Mouse (Mus musculus) gastrocnemius, adult 18-20 months (tissue): ENCODE results near the gene Pla2g5. TPM values are rescaled to one million over a fixed set of nuclear protein-coding genes. Genes with fewer than 3 reads are reported as not detected.

Experiments used
- DNase-seq: peaks from one replicate; pipeline ENCODE4 v3.0.0; 2021; ENCODE audit warnings: low spot score
- total RNA-seq, 2 experiments: library from RNA; stranded (reverse); gene quantifications; 2 replicates each; pipeline ENCODE4 v1.2.3; 2021

Pla2g5 gene
- total RNA-seq, 2 experiments from 2014 or later: 1.6 to 5.4 TPM

DNA sequence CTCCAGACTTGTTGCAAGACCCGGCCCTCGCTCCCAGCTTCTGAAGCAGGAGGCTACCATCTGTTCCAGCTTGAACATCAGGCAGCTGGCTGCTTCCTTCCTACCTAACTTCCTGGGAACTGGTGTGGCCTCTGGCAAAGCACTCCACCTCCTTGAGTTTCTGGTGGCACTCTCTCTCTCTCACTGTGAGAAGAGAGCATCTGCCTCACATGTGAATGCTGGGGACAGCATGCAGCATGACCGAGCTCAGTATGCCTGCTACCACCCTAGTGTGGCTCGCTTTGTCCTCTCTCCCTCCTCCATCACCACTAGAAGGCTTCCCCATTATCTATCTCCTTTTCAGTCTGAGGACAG lies 66.1 kb downstream of the Pla2g5 start:
- no peak for DNase-seq

DNA sequence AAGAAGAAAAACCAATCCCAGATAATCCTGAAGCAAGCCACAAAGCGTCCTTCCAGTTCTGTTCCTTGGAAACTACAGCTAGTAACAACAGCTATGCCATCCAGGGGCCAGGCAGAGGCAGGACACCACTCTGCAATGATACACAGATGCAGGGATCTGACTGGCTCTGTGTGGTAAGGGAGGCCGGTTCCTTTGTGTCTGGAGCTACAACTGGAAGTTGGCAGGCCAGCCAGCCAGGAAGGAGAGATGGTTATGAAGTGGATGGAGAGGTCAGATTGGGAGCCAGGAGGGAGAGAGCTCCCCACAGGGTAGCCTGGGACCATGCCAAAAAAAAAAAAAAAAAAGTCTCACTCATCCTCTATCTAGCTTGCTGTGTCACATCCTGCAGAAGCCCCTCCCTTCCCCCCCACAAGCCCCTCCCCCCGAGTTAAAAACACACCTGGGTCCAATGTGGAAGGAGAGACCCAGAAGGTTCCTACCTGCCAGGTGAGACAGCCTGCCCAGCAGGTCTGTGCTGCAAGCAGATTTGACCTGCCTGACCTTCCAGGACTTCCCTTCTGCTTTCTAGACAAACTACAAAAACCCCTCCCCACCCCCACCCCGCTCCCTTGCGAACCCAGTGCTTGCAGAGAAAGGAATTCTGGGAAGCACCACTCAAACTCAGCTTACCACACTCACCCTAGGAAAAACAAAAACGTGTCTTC lies 66.6 kb downstream of the Pla2g5 start:
- no peak for DNase-seq

DNA sequence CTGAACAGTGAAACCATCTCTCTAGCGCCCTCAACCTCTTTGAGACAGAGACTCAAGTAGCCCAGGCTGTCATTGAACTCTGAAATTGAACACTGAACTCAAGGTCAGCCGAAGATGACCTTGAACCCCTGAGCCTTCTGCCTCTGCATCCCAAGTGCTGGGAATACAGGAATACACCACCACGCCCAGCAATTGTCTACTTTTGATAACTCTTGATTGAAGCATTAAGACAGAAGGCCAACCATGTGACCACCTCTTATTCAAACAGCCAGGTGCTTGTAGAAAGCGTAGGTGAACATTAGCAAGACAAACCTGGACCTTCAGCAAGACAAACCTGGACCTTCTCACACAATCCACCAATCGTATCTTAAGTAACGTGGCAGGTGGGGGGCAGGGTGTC lies 68.9 kb downstream of the Pla2g5 start:
- no peak for DNase-seq

DNA sequence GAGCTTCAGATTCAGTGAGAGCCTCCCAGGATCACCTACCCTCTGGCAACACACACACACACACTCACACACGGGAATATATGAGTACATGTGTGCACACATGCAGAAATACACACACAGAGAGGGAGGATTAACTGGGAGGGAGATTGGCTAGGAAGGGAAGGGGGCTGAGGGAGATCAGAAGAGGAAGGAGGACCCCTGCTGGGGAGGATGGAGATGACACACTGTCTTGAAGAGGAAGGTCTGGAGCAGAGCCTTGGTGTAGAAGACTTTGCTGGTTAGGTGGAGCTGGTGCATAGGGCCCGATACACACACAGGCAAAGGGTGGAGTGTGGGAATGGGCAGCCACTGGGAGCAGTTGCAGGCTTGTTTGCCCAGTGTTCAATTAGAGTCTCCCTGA lies 70.0 kb downstream of the Pla2g5 start:
- peak; percentile 48 for DNase-seq

DNA sequence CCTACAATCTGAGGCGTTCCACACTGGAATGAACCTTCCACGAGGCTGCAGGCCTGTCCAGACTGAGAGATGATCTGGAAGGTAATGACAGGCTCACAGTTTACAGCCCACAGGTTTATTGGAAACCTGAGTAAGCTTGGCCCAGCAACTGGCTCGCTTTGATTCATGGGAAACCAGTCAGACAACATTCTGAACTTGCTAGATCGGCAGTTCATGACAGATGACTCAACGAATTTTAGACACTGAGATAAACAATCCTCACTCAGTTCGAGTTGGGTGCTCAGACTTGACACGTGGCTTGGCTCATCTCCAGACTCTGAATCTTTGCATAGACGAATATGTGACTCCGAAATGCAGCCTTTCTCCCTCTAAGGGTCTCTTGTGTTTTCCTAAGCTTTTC lies 70.7 kb downstream of the Pla2g5 start:
- DNase-seq: peak; percentile 43

DNA sequence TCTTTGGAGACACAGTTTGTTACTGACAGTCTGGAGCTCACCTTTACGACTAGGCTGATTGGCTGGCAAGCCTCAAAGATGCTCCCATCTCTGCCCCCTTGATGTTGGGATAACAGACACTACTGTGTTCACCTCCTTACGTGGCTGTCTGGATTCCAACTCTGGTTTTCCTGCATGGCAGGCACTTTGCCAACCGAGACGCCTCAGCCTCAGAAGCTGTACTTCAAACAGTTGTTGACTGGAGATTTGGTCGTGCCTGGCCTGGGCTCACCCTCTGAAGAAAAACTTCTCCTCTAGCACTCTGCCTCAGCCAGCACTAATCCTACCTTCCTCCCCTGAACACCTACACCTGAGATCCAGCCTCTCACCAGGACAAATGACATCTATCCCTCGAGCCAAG lies 71.8 kb downstream of the Pla2g5 start:
- DNase-seq: no peak

DNA sequence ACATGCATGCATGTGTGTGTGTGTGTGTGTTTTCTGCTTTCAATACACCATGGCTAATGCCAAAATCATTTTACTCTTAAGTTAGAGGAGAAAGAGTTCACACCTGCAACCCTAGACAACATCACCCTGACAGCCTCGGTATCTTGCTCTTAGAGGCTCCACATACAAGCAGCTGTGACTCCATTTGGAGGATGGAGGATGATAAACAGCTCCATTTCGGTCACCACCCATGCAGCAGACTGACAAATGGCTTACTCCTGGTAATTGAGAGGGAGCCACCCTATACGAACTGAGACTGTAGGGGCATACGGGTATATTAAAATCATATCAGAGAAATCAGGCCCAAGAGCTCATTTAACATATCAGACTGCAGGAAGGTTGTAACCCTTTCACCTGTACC lies 74.9 kb downstream of the Pla2g5 start:
- no peak for DNase-seq

DNA sequence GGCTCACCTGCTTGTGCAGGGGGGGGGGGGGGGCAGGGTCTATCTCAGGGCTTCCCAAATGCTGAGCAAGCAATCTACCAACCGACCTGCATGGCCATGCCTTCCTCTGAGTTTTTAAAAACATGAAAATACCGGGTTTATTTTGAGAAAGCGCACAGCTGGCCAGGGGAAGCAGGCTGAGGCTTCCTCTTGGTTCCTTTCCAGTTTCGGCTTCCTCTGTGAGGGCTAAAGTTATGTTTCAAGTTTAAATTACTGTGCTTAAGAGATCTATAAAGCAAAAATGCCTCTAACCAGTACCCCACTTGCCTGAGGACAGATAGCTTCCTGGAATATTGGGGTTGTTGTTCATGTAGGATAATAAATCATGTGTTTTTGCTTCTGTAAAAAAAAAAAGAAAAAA lies 77.1 kb downstream of the Pla2g5 start:
- DNase-seq: peak; percentile 31

DNA sequence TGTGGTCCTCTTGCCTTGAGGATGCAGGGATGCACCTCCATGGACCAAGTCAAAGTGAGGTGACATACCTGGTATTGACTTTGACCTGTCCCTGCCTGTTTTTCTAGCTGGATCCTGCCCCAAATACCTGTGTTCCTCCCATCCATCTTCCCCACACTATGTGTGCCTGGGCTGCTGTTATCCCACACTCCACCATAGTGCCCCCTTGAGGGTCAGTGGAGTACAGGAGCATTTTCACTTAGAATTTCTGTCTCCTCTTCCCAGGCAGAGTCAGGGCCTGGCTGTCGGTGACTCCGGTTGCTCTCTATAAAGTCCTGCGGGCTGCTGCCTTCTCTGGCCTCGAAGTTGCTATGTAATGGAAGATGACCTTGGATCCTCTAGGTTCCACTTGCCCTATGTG lies 77.6 kb downstream of the Pla2g5 start:
- no peak for DNase-seq

DNA sequence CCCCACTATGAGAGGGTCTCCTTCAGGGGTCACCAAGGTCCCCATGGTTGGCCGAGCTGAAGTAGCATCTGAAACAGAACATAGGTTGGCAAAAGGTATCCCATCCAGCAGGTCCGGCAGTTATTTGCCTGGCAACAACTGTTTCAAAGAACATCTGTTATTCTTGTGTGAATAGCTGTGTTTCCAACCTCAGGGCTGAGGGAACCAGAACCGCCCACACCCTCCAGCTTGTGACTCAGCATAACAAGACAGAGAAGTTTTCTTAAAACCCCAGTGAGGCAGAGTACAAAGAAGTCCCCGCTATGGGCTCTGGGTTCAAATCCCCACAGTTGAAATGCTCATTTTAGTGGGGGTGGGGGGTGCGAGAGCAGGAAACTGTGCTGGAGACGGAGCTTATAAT lies 81.2 kb downstream of the Pla2g5 start:
- peak; percentile 35 for DNase-seq

DNA sequence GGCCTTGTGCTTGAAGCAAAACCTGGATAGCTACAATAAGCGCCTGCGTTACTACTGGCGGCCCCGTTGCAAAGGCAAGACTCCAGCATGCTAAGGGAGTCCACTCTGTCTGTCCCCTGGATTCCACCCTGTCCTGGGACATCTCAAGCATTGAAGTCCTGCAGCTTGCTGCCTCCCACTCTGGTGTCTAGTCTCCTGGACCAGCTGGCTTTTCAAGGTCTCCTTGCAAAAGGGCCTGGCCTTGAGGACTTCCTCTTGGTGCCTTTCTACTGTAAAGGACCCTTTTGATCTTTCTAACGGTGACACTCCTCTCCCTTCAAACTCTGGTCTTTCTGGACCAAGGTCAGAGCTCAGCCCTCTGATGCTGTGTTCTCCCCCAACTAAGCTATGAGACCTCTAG lies 83.0 kb downstream of the Pla2g5 start:
- no peak for DNase-seq

DNA sequence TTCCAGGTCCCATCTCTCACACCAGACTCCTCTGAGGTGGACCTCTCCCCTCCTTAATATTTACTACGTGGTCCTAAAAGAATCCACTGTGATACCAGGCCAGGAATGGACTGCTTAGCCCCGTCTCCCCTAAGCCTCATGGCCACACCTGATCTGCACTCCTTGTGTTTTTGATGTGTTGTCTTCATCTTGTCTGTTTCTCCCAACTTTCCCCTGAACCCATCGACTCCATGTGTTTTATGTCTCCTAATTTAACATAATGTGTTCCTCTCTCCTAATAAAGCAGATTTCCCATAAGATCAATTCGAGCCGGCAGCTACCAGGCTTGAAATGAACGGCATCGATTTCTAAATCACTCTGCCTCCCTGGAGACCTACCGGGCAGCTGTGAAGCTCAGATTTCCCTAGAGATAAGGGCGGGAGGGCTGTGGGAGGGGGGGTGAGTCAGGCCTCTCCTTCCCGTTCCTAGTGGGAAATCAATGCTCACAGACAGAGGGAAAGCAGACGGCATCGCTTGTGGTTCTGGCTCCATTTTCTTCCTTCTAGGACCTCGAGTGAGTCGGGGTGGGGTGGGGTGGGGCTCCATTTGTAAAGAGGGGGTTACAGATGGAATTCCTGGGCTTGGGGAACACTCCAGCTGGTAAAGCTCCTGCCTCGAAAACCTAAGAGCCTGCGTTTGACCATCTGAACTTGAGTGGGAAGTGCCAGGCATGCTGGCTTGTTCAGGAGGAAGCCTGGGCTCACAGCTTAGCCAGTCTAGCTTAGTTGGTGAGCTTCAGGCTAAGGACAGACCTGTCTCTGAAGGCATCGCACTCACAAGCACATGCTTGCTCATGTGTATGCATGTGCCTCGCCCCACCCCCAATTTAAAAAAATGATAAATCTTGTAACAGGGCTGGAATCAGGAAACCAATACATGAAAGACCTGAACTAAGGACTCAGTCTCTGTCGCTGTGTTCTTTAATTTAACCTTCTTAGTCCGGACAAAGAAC lies 85.6 kb downstream of the Pla2g5 start:
- no peak for DNase-seq

DNA sequence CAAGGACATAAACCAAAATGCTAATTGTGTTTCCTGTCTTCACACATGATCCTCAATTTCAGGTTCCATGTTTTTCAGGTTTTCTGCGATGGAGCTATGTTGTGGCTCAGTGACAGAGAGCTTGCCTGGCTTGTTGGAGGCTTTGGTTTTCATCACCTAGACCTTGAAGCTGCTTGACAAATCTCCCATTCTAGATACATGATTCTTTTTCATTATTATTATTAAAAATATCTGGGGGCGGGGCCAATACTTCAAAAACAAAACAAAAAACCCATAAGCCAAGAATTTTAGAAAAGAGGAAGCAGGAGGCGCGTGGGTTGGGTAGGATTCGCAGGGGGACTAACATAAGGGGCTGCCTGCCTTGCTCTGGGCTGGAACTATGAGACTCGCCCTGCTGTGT lies 87.8 kb downstream of the Pla2g5 start, which contains the start of gene Pla2g2d:
TSS of gene Pla2g2d (plus strand) at position 301 of the 400 bp plus-strand sequence.
- DNase-seq: no peak

DNA sequence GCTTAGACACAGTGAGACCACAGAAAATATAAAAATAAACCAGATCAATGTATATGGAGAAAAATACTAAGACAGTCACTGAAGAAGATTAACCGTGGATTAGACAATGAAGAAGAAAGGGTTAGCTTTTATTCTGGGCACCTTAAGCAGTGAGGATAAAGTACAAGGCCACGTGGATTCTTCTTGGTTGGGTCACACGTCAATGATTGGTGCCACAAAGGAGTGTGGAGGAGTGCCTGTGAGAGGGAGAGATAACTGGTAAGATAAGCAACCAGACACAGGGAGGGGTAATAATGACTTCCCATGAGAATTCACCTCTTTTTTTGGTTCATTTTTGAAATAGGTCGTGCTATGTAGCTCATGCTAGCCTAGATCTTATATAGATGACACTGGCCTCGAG lies 90.9 kb downstream of the Pla2g5 start:
- no peak for DNase-seq

DNA sequence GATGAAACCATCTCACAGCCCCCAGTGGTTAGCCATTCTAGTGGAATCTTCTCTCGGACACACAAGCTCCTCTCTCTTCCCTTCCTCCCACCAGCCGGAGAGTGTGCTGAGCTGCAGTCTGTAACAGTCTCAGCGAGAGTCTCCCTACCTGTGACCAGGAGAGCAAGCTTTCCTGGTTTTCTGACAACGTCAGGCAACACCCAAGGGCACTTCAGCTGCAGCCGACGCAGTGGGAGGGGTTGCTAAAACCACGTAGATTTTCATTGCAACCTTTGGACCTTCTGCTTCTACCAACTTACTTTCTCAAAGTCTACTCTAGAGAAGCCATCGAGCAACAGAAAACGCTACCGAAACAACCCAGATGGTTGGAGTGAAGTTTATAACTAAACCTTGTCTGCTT lies 91.3 kb downstream of the Pla2g5 start:
- DNase-seq: no peak

DNA sequence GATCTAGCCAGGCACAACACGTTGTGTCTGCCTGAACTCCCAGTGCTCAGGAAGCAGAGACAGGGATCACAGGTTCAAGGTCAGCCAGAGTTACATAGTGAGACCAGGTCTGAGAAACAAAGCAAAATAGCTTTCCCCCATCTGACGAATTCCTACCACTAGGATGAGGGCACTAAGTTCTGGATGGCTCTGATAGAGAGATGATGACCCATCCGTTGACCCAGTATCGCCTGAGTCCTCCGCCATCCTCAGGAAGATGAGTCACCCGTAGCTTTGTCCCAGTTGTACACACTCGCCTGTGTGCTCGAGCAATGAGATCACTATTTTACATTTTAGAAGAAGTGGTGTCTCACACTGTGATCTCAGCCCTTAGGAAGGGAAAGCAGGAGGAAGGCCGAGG lies 101.0 kb downstream of the Pla2g5 start:
- DNase-seq: no peak

DNA sequence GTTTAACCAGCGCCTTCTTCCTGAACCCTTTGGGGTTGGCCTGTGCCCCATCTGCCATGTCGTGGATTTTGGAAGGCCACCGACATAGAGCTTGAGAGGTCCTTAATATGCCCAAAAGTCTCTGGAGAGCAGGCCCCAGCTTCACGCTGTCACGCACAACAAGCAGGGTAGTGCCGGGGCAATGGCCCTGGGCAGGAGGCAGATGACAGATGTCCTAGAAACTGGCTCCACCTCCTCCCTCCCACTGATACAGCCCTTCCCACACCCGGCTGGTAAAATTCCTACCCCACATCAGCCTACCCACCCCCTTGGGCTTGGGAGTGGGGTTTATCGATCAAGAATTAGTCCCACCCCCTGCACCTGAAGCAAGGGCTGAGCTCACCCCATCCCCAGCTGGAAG lies 105.9 kb downstream of the Pla2g5 start, which contains the start of gene Pla2g2f:
TSS of gene Pla2g2f (minus strand) at position 211 of the 400 bp plus-strand sequence.
- DNase-seq: no peak

DNA sequence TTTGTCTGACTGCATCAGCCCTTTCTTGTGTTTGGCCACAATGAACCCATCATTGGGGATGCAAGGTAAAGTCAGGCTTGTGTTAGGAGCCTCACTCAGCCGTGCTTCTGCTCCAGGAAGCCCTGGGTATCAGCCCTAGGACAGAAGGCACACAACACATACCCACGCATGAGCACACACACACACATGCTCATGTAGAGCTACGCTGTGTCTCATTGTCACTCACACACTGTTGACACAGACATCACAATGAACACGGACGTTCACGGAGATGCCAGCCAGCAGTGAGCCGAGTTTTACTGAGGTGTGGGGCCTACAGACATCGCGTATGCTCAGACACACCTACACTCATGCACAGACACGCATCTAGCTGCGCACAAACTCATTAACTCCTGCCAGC lies 107.3 kb downstream of the Pla2g5 start:
- DNase-seq: no peak

DNA sequence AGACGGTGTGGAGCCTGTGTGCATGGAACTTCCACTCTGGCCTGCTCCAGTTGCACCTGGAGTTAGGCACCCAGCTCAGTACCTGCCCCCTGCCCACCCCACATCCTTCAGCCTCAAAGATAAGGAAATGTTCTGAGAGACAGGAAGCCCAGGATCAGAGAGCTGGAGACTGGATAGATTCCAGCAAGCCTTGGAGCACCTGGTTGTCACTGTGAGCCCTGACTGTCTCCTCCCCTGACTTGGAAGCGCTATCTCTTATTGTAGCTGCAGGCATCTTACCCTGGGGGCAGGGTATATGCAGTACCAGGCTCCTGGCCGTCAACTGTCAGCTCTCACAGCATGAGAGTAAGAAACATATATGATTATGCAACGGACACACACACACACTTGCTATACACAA lies 107.8 kb downstream of the Pla2g5 start:
- no peak for DNase-seq

DNA sequence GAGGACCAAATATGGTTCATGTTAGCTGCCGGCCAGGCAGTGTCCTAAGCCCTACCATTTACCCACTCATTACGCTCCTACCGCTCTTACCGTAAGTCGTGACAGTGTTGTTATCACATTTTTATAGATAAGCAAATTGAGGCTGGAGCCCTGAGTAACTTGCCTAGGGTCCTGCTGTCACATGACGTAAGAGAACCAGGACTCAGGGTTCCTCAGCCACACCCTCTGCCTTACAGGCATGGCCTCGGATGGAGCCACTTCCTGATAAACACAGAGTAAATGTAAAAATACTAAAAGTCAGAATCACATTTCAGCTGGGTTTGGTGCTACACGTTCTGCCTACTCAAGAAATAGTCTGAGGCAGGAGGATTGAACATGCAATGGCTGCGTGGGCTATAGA lies 108.8 kb downstream of the Pla2g5 start:
- DNase-seq: no peak

DNA sequence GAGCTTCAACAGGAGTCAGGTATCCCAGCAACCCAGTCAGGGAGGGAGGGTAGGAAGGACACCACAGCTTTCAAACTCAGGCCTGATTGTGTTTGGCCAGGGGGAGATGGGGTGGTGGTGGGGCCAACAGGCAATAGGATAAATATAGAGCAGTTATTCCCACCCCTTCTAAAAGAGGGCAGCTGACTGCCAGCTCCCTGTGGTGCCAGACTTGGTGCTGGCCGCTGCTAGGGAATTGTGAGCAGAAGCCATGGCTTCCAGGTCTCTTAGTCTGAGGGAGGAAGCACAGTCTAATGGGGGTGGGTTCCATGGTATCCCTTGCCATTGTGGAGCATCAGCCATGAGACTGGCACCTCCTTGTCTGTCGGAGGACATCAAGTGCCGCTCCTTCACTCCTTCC lies 109.7 kb downstream of the Pla2g5 start:
- no peak for DNase-seq

DNA sequence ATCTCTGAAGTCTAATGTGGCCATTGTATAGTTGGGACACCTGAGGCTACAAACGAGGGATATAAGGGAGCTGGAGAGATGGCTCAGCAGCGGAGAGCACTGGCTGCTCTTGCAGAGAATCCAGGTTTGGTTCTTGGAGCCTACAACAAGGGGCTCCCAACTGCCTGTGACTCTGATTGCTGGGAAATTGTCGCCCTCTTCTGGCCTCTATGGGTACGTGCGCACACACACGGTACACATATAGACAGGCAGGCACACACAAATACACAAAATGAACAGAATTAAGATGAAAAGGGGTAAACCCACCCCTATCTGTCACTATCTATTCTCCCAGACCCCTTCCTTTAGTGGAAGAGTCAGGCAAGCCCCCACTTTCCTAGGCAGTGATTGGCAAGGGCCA lies 110.7 kb downstream of the Pla2g5 start:
- DNase-seq: no peak
